In genomic region chr17:70850996-70851991, GRCm38 (mm10) we compare ENCODE assay signal across 8 mouse cellular contexts. TPM values are rescaled to one million over a fixed set of nuclear protein-coding genes. Genes with fewer than 3 reads are reported as not detected.
DNase-seq lines count a peak whose midpoint lies in the region; ATAC-seq and TF ChIP-seq lines count a peak whose summit lies in the region.

No protein-coding gene starts in this region.

- H3K36me3 ChIP-seq in CH12.LX (replicated peaks in 1 of 2; ENCODE audit: control insufficient read depth in 1 of 2, insufficient read depth in 1 of 2, low read length in 1 of 2) = peaks cover 1 to 20% of the 10 kb centered on the region in 2 experiments
- H3K36me3 ChIP-seq in embryonic facial prominence, embryonic 15.5 days = no peaks in the 10 kb centered on the region
- H3K36me3 ChIP-seq in heart, embryonic 16.5 days (ENCODE audit: control insufficient read depth, insufficient read depth) = no peaks in the 10 kb centered on the region
- no peaks in the 10 kb centered on the region for H3K36me3 ChIP-seq in macrophage (ENCODE audit: inconsistent target)

- H3K27ac ChIP-seq in CH12.LX (ENCODE audit: insufficient read depth, low read depth) = peak overlapping the region; percentile 94
- H3K27ac ChIP-seq in embryonic facial prominence, embryonic 15.5 days (replicated peaks) = peak overlapping the region; percentile 99
- H3K27ac ChIP-seq in heart, embryonic 16.5 days (ENCODE audit: low read length) = peak overlapping the region; percentile 92
- H3K27ac ChIP-seq in macrophage = peak overlapping the region; percentile 98

- H3K79me2 ChIP-seq in CH12.LX (replicated peaks; ENCODE audit: control insufficient read depth, extremely low read depth, insufficient read depth, poor library complexity, severe bottlenecking) (peaks cover 69% of the 10 kb centered on the region), macrophage (ENCODE audit: inconsistent target) (peaks cover 70% of the 10 kb centered on the region)

- peak; percentile 72 for ATAC-seq in embryonic facial prominence, embryonic 15.5 days (ENCODE audit: insufficient number of reproducible peaks, low FRiP score, low TSS enrichment, low read depth)
- ATAC-seq in heart, embryonic 16.5 days (replicated peaks; ENCODE audit: extremely low read depth, insufficient read depth, low FRiP score) = peak; percentile 54

- H3K4me1 ChIP-seq in CH12.LX (ENCODE audit: control insufficient read depth in 1 of 2, insufficient read depth in 2 of 2) = peaks cover 0 to 12% of the 10 kb centered on the region in 2 experiments; a peak in 3 of 4 replicates
- H3K4me1 ChIP-seq in embryonic facial prominence, embryonic 15.5 days = peaks cover 12% of the 10 kb centered on the region
- H3K4me1 ChIP-seq in heart, embryonic 16.5 days (ENCODE audit: control insufficient read depth, insufficient read depth, low read length) = peaks cover 5% of the 10 kb centered on the region

- TF ChIP-seq RAD21 in CH12.LX (IDR thresholded peaks at IDR 0.05; ENCODE audit: low read depth, low read length) = no peak

- H3K4me2 ChIP-seq in CH12.LX (ENCODE audit: insufficient read depth, low read depth, poor library complexity, severe bottlenecking) = peak overlapping the region; percentile 55
- H3K4me2 ChIP-seq in embryonic facial prominence, embryonic 15.5 days (replicated peaks) = peak overlapping the region; percentile 97
- peak overlapping the region; percentile 99 for H3K4me2 ChIP-seq in heart, embryonic 16.5 days (ENCODE audit: low read depth, low read length)

- TF ChIP-seq POLR2A in CH12.LX (IDR thresholded peaks at IDR 0.05; ENCODE audit: low read depth, low read length) = peak; percentile 83

- H3K9ac ChIP-seq in CH12.LX (ENCODE audit: insufficient read depth, low read depth) = peak overlapping the region; percentile 98
- H3K9ac ChIP-seq in embryonic facial prominence, embryonic 15.5 days = peak overlapping the region; percentile 75
- H3K9ac ChIP-seq in heart, embryonic 16.5 days (ENCODE audit: low read length) = peak overlapping the region; percentile 79

- WGBS in embryonic facial prominence, embryonic 15.5 days = under 1% methylated on average over 54 of the region's 54 CpGs
- under 1% methylated on average over 52 of the region's 54 CpGs for WGBS in heart, embryonic 16.5 days
- WGBS in macrophage (ENCODE audit: missing documents) = under 1% methylated on average over 34 of the region's 54 CpGs

- peak; percentile 31; the same call in 1 of the 2 replicates for TF ChIP-seq EP300 in CH12.LX (IDR thresholded peaks at IDR 0.05; ENCODE audit: low read length)

- no peak for TF ChIP-seq CTCF in CH12.LX (conservative IDR thresholded peaks at IDR 0.05 in 1 of 2, IDR thresholded peaks at IDR 0.05 in 1 of 2; ENCODE audit: low read depth in 2 of 2, low read length in 2 of 2)

- H3K9me3 ChIP-seq in CH12.LX (replicated peaks; ENCODE audit: low read length) = no peaks in the 10 kb centered on the region
- H3K9me3 ChIP-seq in embryonic facial prominence, embryonic 15.5 days (replicated peaks) = no peaks in the 10 kb centered on the region
- H3K9me3 ChIP-seq in heart, embryonic 16.5 days (replicated peaks; ENCODE audit: control insufficient read depth, low read length) = no peaks in the 10 kb centered on the region

- in situ Hi-C loops in CH12.LX (cut with MboI; ENCODE audit: low pct_ligation_motif_present, low pct_unique_long_range_greater_than_20kb, low sequenced_read_pairs) = loop anchor here (5.0 kb wide), 1 partner anchor 61 kb away; no protein-coding TSS in a partner anchor

- H3K4me3 ChIP-seq in CH12.LX (replicated peaks in 1 of 3; ENCODE audit: low read depth in 2 of 3, low read length in 2 of 3, poor library complexity in 1 of 3) (peak overlapping the region; percentile 83 to 94 (median 93)), macrophage (ENCODE audit: inconsistent target) (peak overlapping the region; percentile 77)
- peak overlapping the region; percentile 74 for H3K4me3 ChIP-seq in embryonic facial prominence, embryonic 15.5 days (replicated peaks)
- peak overlapping the region; percentile 80 for H3K4me3 ChIP-seq in heart, embryonic 16.5 days (ENCODE audit: low read length)

- DNase-seq in CH12.LX (ENCODE audit: extremely low read depth) = peak; percentile 92
- peak; percentile 82 for DNase-seq in adrenal gland, adult 8-10 months
- peak; percentile 88 for DNase-seq in kidney, postnatal 14 days
- DNase-seq in retina, postnatal 1 day = peak; percentile 85
- peak; percentile 70 to 74 for DNase-seq in urinary bladder, postnatal 4 days (ENCODE audit: low spot score in 2 of 2)

- no peaks in the 10 kb centered on the region for H3K27me3 ChIP-seq in CH12.LX (replicated peaks)
- no peaks in the 10 kb centered on the region for H3K27me3 ChIP-seq in embryonic facial prominence, embryonic 15.5 days
- no peaks in the 10 kb centered on the region for H3K27me3 ChIP-seq in heart, embryonic 16.5 days (ENCODE audit: control insufficient read depth, insufficient read depth, low read length)

- dilution Hi-C loops in CH12.LX (cut with MboI; ENCODE audit: extremely low pct_ligation_motif_present, extremely low pct_unique_long_range_greater_than_20kb, low sequenced_read_pairs) = no loop called here

TF ChIP-seq in CH12.LX, 34 proteins besides CTCF, POLR2A, EP300 and RAD21 (continues in another document):
- TF ChIP-seq MAFK (IDR thresholded peaks at IDR 0.05; ENCODE audit: insufficient replicate concordance, low read length) (peak; percentile 66; the same call in 1 of the 2 replicates), CHD2 (IDR thresholded peaks at IDR 0.05; ENCODE audit: low read length) (peak; percentile 92), TCF12 (IDR thresholded peaks at IDR 0.05; ENCODE audit: low read depth, low read length) (peak; percentile 76), MEF2A (IDR thresholded peaks at IDR 0.05; ENCODE audit: borderline replicate concordance, low read depth, low read length) (peak; percentile 82), NELFE (IDR thresholded peaks at IDR 0.05; ENCODE audit: low read depth, low read length) (peak; percentile 82), ZKSCAN1 (IDR thresholded peaks at IDR 0.05; ENCODE audit: borderline replicate concordance, low read depth, low read length) (no peak), NRF1 (IDR thresholded peaks at IDR 0.05; ENCODE audit: low read depth, low read length) (no peak; the same call in 1 of the 2 replicates), TBP (conservative IDR thresholded peaks at IDR 0.05; ENCODE audit: low read depth, low read length) (peak; percentile 87), ZMIZ1 (IDR thresholded peaks at IDR 0.05; ENCODE audit: low read depth, low read length) (peak; percentile 87), BHLHE40 (IDR thresholded peaks at IDR 0.05; ENCODE audit: low read depth, low read length) (peak; percentile 89), GABPA (IDR thresholded peaks at IDR 0.05; ENCODE audit: insufficient replicate concordance, low read depth, low read length) (no peak), HCFC1 (IDR thresholded peaks at IDR 0.05; ENCODE audit: low read depth, low read length) (peak; percentile 33), SIN3A (IDR thresholded peaks at IDR 0.05; ENCODE audit: low read length) (peak; percentile 93; the same call in 1 of the 2 replicates), ZNF384 (IDR thresholded peaks at IDR 0.05; ENCODE audit: low read depth, low read length) (no peak), RCOR1 (conservative IDR thresholded peaks at IDR 0.05; ENCODE audit: low read depth, low read length) (0 out of 2 replicates have a peak, but pooled peaks have one; percentile 57), KAT2A (IDR thresholded peaks at IDR 0.05; ENCODE audit: insufficient replicate concordance, low read length) (peak; percentile 69; the same call in 1 of the 2 replicates), SMC3 (IDR thresholded peaks at IDR 0.05; ENCODE audit: low read depth, low read length) (no peak; the same call in 1 of the 2 replicates), ELF1 (IDR thresholded peaks at IDR 0.05; ENCODE audit: low read depth, low read length) (peak; percentile 72), JUND (conservative IDR thresholded peaks at IDR 0.05; ENCODE audit: low read depth, low read length) (0 out of 2 replicates have a peak, but pooled peaks have one; percentile 40), USF1 (IDR thresholded peaks at IDR 0.05; ENCODE audit: low read depth, low read length) (no peak; the same call in 1 of the 2 replicates), UBTF (IDR thresholded peaks at IDR 0.05; ENCODE audit: low read depth, low read length) (peak; percentile 41), MAX (IDR thresholded peaks at IDR 0.05; ENCODE audit: low read length) (peak; percentile 97), MYC (IDR thresholded peaks at IDR 0.05; ENCODE audit: low read depth, low read length) (peak; percentile 99), MAZ (IDR thresholded peaks at IDR 0.05; ENCODE audit: low read depth, low read length) (peak; percentile 67; the same call in 1 of the 2 replicates), ZC3H11A (IDR thresholded peaks at IDR 0.05; ENCODE audit: low read depth, low read length) (no peak), USF2 (conservative IDR thresholded peaks at IDR 0.05; ENCODE audit: low read depth, low read length) (no peak), CHD1 (IDR thresholded peaks at IDR 0.05; ENCODE audit: low read depth, low read length) (peak; percentile 65; the same call in 1 of the 2 replicates), ETS1 (conservative IDR thresholded peaks at IDR 0.05; ENCODE audit: low read depth, low read length) (peak; percentile 90), IRF4 (IDR thresholded peaks at IDR 0.05; ENCODE audit: low read depth, low read length) (peak; percentile 88), POLR2AphosphoS2 (IDR thresholded peaks at IDR 0.05; ENCODE audit: low read depth, low read length) (no peak; the same call in none of the 2 replicates), JUN (IDR thresholded peaks at IDR 0.05; ENCODE audit: insufficient read depth, low read depth, low read length) (0 out of 2 replicates have a peak, but pooled peaks have one; percentile 21)

RNA-seq across cellular contexts. Expression of gene Tgif1, which starts 2.1 kb away (rescaled TPM):
- total RNA-seq in CH12.LX (2012; rRNA removed) = 37.0 and 44.5 TPM in 2 replicates
- 66.3 and 70.6 TPM in 2 replicates for total RNA-seq in CH12.LX (2014; rRNA removed)
- polyA plus RNA-seq in CH12.LX (2012; ENCODE audit: insufficient read length, low read depth) = 59.2 and 74.4 TPM in 2 replicates
- 10 to 100 TPM; 45.8 to 61.5 (median 60.5) TPM for total RNA-seq in adrenal gland, adult 8-10 months (2022)
- 70.2 and 74.4 TPM in 2 replicates for polyA plus RNA-seq in embryonic facial prominence, embryonic 15.5 days (2015; fragmentation: Nextera tagmentation; extraction: Ambion mirVana)
- polyA plus RNA-seq in heart, embryonic 16.5 days (2015; fragmentation: Nextera tagmentation; extraction: Ambion mirVana) = 19.7 and 20.7 TPM in 2 replicates
- 1,000 to 10,000 TPM in 1 of 26 experiments, 100 to 1,000 TPM in 25; 155 to 1,067 (median 440) TPM for total RNA-seq in macrophage (2018; cell fraction: chromatin; rRNA removed)
- total RNA-seq in macrophage (2018; cell fraction: cytosol; rRNA removed) = 100 to 1,000 TPM in 18 of 26 experiments, 10 to 100 TPM in 8; 49.4 to 328 (median 151) TPM
- 1,000 to 10,000 TPM in 4 of 26 experiments, 100 to 1,000 TPM in 22; 178 to 1,168 (median 515) TPM for total RNA-seq in macrophage (2018; cell fraction: nucleus; rRNA removed)
- polyA plus RNA-seq in macrophage (2018) = 68.9 to 96.0 TPM (median 82.3 TPM) in 3 replicates

Comparison
In these comparisons a context has a peak if more than half of its experiments do, and no peak if none do; other contexts are left out.
1. Peak in every context shown above with its lines: DNase-seq, ATAC-seq, H3K4me3 ChIP-seq and H3K27ac ChIP-seq.